Mouse (Mus musculus) testis, adult 2 months (tissue): ENCODE measurements around the gene Kdm5a. TPM values are rescaled to one million over a fixed set of nuclear protein-coding genes. Genes with fewer than 3 reads are reported as not detected.

Experiments
- H3K27ac ChIP-seq: fragments of 200-500 bp; 2 replicates; pipeline ENCODE4 v1.5.1; 2012; ENCODE audit warnings: low read depth, low read length; ENCODE audit not compliant: control insufficient read depth, insufficient read depth
- H3K27me3 ChIP-seq: fragments of 200-500 bp; 2 replicates; pipeline ENCODE4 v1.6.1; 2012; ENCODE audit warnings: mild to moderate bottlenecking, low read length, moderate library complexity; ENCODE audit not compliant: control insufficient read depth, insufficient read depth
- H3K36me3 ChIP-seq: fragments of 200-500 bp; 2 replicates; pipeline ENCODE4 v1.6.1; 2012; ENCODE audit warnings: mild to moderate bottlenecking, low read length; ENCODE audit not compliant: control insufficient read depth, insufficient read depth
- H3K4me1 ChIP-seq: fragments of 200-500 bp; 2 replicates; pipeline ENCODE4 v1.6.1; 2012; ENCODE audit warnings: low read length; ENCODE audit not compliant: control insufficient read depth, insufficient read depth
- H3K4me3 ChIP-seq: fragments of 200-500 bp; 2 replicates; pipeline ENCODE4 v1.5.1; 2012; ENCODE audit warnings: low read depth, mild to moderate bottlenecking, low read length, moderate library complexity, mixed read lengths; ENCODE audit not compliant: control insufficient read depth
- CTCF ChIP-seq: fragments of 200-500 bp; IDR thresholded peaks from 2 replicates; pipeline ENCODE4 v1.5.1; 2012; ENCODE audit warnings: low read depth, mild to moderate bottlenecking, inconsistent platforms, low read length, moderate library complexity; ENCODE audit not compliant: control insufficient read depth, insufficient read depth, insufficient replicate concordance
- POLR2A ChIP-seq: fragments of 200-500 bp; IDR thresholded peaks from 2 replicates; pipeline ENCODE4 v1.6.1; 2012; ENCODE audit warnings: low read depth, mild to moderate bottlenecking, inconsistent platforms, low read length, moderate library complexity; ENCODE audit not compliant: control insufficient read depth
- polyA plus RNA-seq: library from polyadenylated mRNA; depleted of rRNA; stranded (reverse); fragments of >200 nt; gene quantifications from 2 replicates; pipeline ENCODE4 v1.2.3, GENCODE M21; 2012

Gene Kdm5a
- polyA plus RNA-seq, 1 experiment = 5.7 TPM

- Histone ChIP-seq H3K27ac (no peak overlapping the region), H3K36me3 (no peaks in the 10 kb centered on the region), H3K4me3 (no peak overlapping the region), H3K4me1 (no peaks in the 10 kb centered on the region), H3K27me3 (no peaks in the 10 kb centered on the region)
- TF ChIP-seq CTCF (no peak), POLR2A (no peak)
These were observed 121.1 kb downstream of the Kdm5a start for GRCm38 (mm10) chr6:120485038-120485437.

GRCm38 (mm10) chr6:120486051-120486510 lies 122.2 kb downstream of the Kdm5a start:
- no peak overlapping the region for H3K27ac ChIP-seq
- TF ChIP-seq CTCF (no peak), POLR2A (no peak)
- no peak overlapping the region for H3K4me3 ChIP-seq
- H3K27me3 ChIP-seq = no peaks in the 10 kb centered on the region
- H3K36me3 ChIP-seq = no peaks in the 10 kb centered on the region
- no peaks in the 10 kb centered on the region for H3K4me1 ChIP-seq

GRCm38 (mm10) chr6:120488647-120489046 lies 124.7 kb downstream of the Kdm5a start:
- peaks cover 9% of the 10 kb centered on the region for H3K4me1 ChIP-seq
- H3K4me3 ChIP-seq = no peak overlapping the region
- no peaks in the 10 kb centered on the region for H3K27me3 ChIP-seq
- no peak overlapping the region for H3K27ac ChIP-seq
- TF ChIP-seq POLR2A (no peak), CTCF (no peak)
- H3K36me3 ChIP-seq = no peaks in the 10 kb centered on the region

GRCm38 (mm10) chr6:120489461-120489860 lies 125.5 kb downstream of the Kdm5a start:
- H3K4me1 ChIP-seq = peaks cover 9% of the 10 kb centered on the region
- no peak overlapping the region for H3K4me3 ChIP-seq
- no peaks in the 10 kb centered on the region for H3K36me3 ChIP-seq
- no peak for TF ChIP-seq POLR2A
- H3K27ac ChIP-seq = no peak overlapping the region
- no peaks in the 10 kb centered on the region for H3K27me3 ChIP-seq

GRCm38 (mm10) chr6:120491064-120491463 lies 127.1 kb downstream of the Kdm5a start:
- Histone ChIP-seq H3K4me3 (no peak overlapping the region), H3K27ac (no peak overlapping the region), H3K4me1 (peaks cover 9% of the 10 kb centered on the region), H3K36me3 (no peaks in the 10 kb centered on the region), H3K27me3 (no peaks in the 10 kb centered on the region)
- TF ChIP-seq CTCF (no peak), POLR2A (no peak)

GRCm38 (mm10) chr6:120491862-120492498 lies 128.1 kb downstream of the Kdm5a start:
- TF ChIP-seq CTCF (no peak), POLR2A (no peak)
- H3K36me3 ChIP-seq = no peaks in the 10 kb centered on the region
- no peaks in the 10 kb centered on the region for H3K27me3 ChIP-seq
- peak overlapping the region; percentile 71 for H3K4me3 ChIP-seq
- peaks cover 9% of the 10 kb centered on the region for H3K4me1 ChIP-seq
- no peak overlapping the region for H3K27ac ChIP-seq

- H3K27me3 ChIP-seq = no peaks in the 10 kb centered on the region
- TF ChIP-seq POLR2A (no peak), CTCF (no peak)
- no peak overlapping the region for H3K27ac ChIP-seq
- H3K4me1 ChIP-seq = peaks cover 9% of the 10 kb centered on the region
- H3K4me3 ChIP-seq = peak overlapping the region; percentile 71
- H3K36me3 ChIP-seq = no peaks in the 10 kb centered on the region
These were observed 128.8 kb downstream of the Kdm5a start for GRCm38 (mm10) chr6:120492499-120493373.
